Mouse (Mus musculus) cerebellum, adult 9-10 months (tissue): ENCODE data around the gene Mrfap1.

Experiments used
- DNase-seq: peaks from one replicate; pipeline ENCODE4 v3.0.0; 2022

Mrfap1 gene

GRCm38 (mm10) chr5:36796296-36797014, at the start of gene Mrfap1:
Gene Mrfap1, minus strand, starts transcription at chr5:36796772.
- peak; percentile 94 for DNase-seq

- DNase-seq, result no peak
Measured at GRCm38 (mm10) chr5:36844490-36844889, 47.9 kb upstream of the Mrfap1 start.

GRCm38 (mm10) chr5:36841701-36842100, 45.1 kb upstream of the Mrfap1 start:
- DNase-seq, result no peak

GRCm38 (mm10) chr5:36840092-36840491, 43.5 kb upstream of the Mrfap1 start:
- DNase-seq, result no peak

- no peak for DNase-seq
Measured at GRCm38 (mm10) chr5:36839602-36840001, 43.0 kb upstream of the Mrfap1 start.

GRCm38 (mm10) chr5:36839032-36839431, 42.5 kb upstream of the Mrfap1 start:
- DNase-seq, result peak; percentile 85

GRCm38 (mm10) chr5:36835933-36836332, 39.4 kb upstream of the Mrfap1 start:
- peak; percentile 87 for DNase-seq

- peak; percentile 68 for DNase-seq
Measured at GRCm38 (mm10) chr5:36831272-36831671, 34.7 kb upstream of the Mrfap1 start.

GRCm38 (mm10) chr5:36829913-36830879, 33.6 kb upstream of the Mrfap1 start, which contains the start of gene Man2b2:
Gene Man2b2, minus strand, starts transcription at chr5:36830653.
- peak; percentile 91 for DNase-seq

- DNase-seq, result no peak
Measured at GRCm38 (mm10) chr5:36829098-36829497, 32.5 kb upstream of the Mrfap1 start.

GRCm38 (mm10) chr5:36822907-36823306, 26.3 kb upstream of the Mrfap1 start:
- DNase-seq, result no peak

GRCm38 (mm10) chr5:36820142-36820541, 23.6 kb upstream of the Mrfap1 start:
- DNase-seq, result peak; percentile 68

GRCm38 (mm10) chr5:36819742-36820141, 23.2 kb upstream of the Mrfap1 start:
- no peak for DNase-seq

- no peak for DNase-seq
Measured at GRCm38 (mm10) chr5:36817738-36818137, 21.2 kb upstream of the Mrfap1 start.

GRCm38 (mm10) chr5:36814554-36814953, 18.0 kb upstream of the Mrfap1 start:
- no peak for DNase-seq

- peak; percentile 84 for DNase-seq
Measured at GRCm38 (mm10) chr5:36811413-36811812, 14.8 kb upstream of the Mrfap1 start.

GRCm38 (mm10) chr5:36810634-36811033, 14.1 kb upstream of the Mrfap1 start:
- DNase-seq, result no peak

- DNase-seq, result no peak
Measured at GRCm38 (mm10) chr5:36809123-36809522, 12.6 kb upstream of the Mrfap1 start.

GRCm38 (mm10) chr5:36807106-36807505, 10.5 kb upstream of the Mrfap1 start:
- DNase-seq, result no peak

- no peak for DNase-seq
Measured at GRCm38 (mm10) chr5:36797291-36797690, 719 bp upstream of the Mrfap1 start.

- peak; percentile 76 for DNase-seq
Measured at GRCm38 (mm10) chr5:36795647-36796295, 801 bp downstream of the Mrfap1 start.

GRCm38 (mm10) chr5:36791861-36792260, 4.7 kb downstream of the Mrfap1 start:
- DNase-seq, result no peak

GRCm38 (mm10) chr5:36786052-36786451, 10.5 kb downstream of the Mrfap1 start:
- DNase-seq, result no peak
